Mouse (Mus musculus) ES-E14 (cell line): ENCODE results near the gene Zfp652. TPM values are rescaled to one million over a fixed set of nuclear protein-coding genes. Genes with fewer than 3 reads are reported as not detected.

Experiments
- DNase-seq: peaks from one replicate; pipeline ENCODE4 v3.0.0-alpha.2; 2013; ENCODE audit warnings: low read depth, low spot score
- H3K27ac ChIP-seq: 2 replicates; pipeline ENCODE4 v1.5.1; 2012; ENCODE audit warnings: low read depth, mild to moderate bottlenecking, low read length, moderate library complexity, mixed read lengths; ENCODE audit not compliant: poor library complexity, insufficient read depth, severe bottlenecking
- H3K36me3 ChIP-seq: 2 replicates; pipeline ENCODE4 v1.6.1; 2012; ENCODE audit warnings: mild to moderate bottlenecking, low read length, moderate library complexity, mixed read lengths; ENCODE audit not compliant: control insufficient read depth, poor library complexity, insufficient read depth, severe bottlenecking
- H3K4me1 ChIP-seq, 2 experiments: fragments of 150-350 bp in 1 of 2; sonication (generic) in 1 of 2; 2 replicates each; pipeline ENCODE4 v1.6.1; 2012; ENCODE audit warnings: low read length in 2 of 2, mild to moderate bottlenecking in 1 of 2, mixed read lengths in 1 of 2; ENCODE audit not compliant: control insufficient read depth in 2 of 2, insufficient read depth in 2 of 2, poor library complexity in 1 of 2
- H3K4me3 ChIP-seq, 2 experiments: fragments of 150-350 bp in 1 of 2; sonication (generic) in 1 of 2; 2 replicates each; pipeline ENCODE4 v1.5.1; 2012; ENCODE audit warnings: low read length in 2 of 2, low read depth in 1 of 2, mild to moderate bottlenecking in 1 of 2, mixed read lengths in 1 of 2; ENCODE audit not compliant: insufficient read depth in 1 of 2, poor library complexity in 1 of 2, severe bottlenecking in 1 of 2
- H3K9ac ChIP-seq: 2 replicates; pipeline ENCODE4 v1.6.1; 2012; ENCODE audit warnings: low read depth, mild to moderate bottlenecking, low read length, mixed read lengths; ENCODE audit not compliant: poor library complexity, insufficient read depth, severe bottlenecking
- H3K9me3 ChIP-seq: fragments of 150-350 bp; sonication (generic); 2 replicates; pipeline ENCODE4 v1.6.1; 2012; ENCODE audit warnings: low read depth, mild to moderate bottlenecking, low read length; ENCODE audit not compliant: control insufficient read depth, insufficient read depth
- CHD2 ChIP-seq: IDR thresholded peaks from 2 replicates; pipeline ENCODE4 v1.6.1; 2014; ENCODE audit warnings: mild to moderate bottlenecking, low read depth, low read length, inconsistent platforms
- HCFC1 ChIP-seq: IDR thresholded peaks from 2 replicates; pipeline ENCODE4 v1.6.1; 2012; ENCODE audit warnings: low read length, inconsistent platforms, borderline replicate concordance; ENCODE audit not compliant: insufficient read depth
- MAFK ChIP-seq: IDR thresholded peaks from 2 replicates; pipeline ENCODE4 v1.6.1; 2014; ENCODE audit warnings: mild to moderate bottlenecking, low read depth, low read length, inconsistent platforms; ENCODE audit not compliant: insufficient read depth
- ZC3H11A ChIP-seq: IDR thresholded peaks from 2 replicates; pipeline ENCODE4 v1.6.1; 2012; ENCODE audit warnings: low read depth, mild to moderate bottlenecking, inconsistent platforms, low read length, borderline replicate concordance
- ZNF384 ChIP-seq: IDR thresholded peaks from 2 replicates; pipeline ENCODE4 v1.6.1; 2012; ENCODE audit warnings: low read depth, low read length, inconsistent platforms
- in situ Hi-C, 2 experiments: fragments of 600-800 bp; cut with MboI; formaldehyde crosslinking; loops; one replicate each; pipeline ENCODE4 v1.15.1; 2025; ENCODE audit warnings: low sequenced_read_pairs in 2 of 2, inconsistent platforms in 1 of 2; ENCODE audit not compliant: unreplicated experiment in 2 of 2
- total RNA-seq: library from RNA; depleted of rRNA; stranded (reverse); fragments of 300-350 nt; gene quantifications from 2 replicates; pipeline ENCODE4 v1.2.3, GENCODE M21; 2012

Gene Zfp652
- total RNA-seq, 1 experiment: 26.9 TPM

DNA sequence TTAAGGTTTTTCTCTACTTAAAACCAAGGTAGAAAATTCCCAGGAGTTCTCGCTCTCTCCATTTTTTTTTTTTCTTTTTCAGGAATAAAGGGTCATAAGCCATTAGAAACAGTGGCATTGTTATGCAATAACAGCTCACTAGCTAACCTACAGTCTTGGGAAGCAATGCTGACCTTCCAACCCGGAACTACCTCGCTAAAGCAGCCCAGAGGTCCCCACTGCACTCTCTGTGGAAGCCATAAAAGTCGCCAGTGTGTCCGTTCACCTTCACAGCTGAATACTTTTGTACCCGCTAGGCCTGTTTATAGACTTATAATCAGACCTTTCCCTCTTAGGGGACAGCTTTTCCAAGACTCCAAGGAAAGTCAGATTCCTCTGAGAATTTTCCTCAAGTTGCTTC, 55.8 kb downstream of the Zfp652 start:
- DNase-seq: no peak
- peaks cover 22% of the 10 kb centered on the region for H3K36me3 ChIP-seq
- no peak overlapping the region for H3K27ac ChIP-seq
- no peaks in the 10 kb centered on the region for H3K9me3 ChIP-seq
- no peak for TF ChIP-seq HCFC1
- no peak for TF ChIP-seq ZC3H11A
- no peak for TF ChIP-seq CHD2
- TF ChIP-seq MAFK: no peak
- H3K4me1 ChIP-seq: peaks cover 6 to 16% of the 10 kb centered on the region in 2 experiments
- no peak overlapping the region for H3K9ac ChIP-seq
- in situ Hi-C loops: no loop called here
- H3K4me3 ChIP-seq: no peak overlapping the region

GRCm38 (mm10) chr11:95769208-95769607, 56.7 kb downstream of the Zfp652 start:
- H3K9me3 ChIP-seq: no peaks in the 10 kb centered on the region
- no peak overlapping the region for H3K9ac ChIP-seq
- peaks cover 12% of the 10 kb centered on the region for H3K36me3 ChIP-seq
- in situ Hi-C loops: no loop called here
- H3K4me1 ChIP-seq: peaks cover 6 to 16% of the 10 kb centered on the region in 2 experiments
- H3K4me3 ChIP-seq: no peak overlapping the region
- H3K27ac ChIP-seq: no peak overlapping the region
- DNase-seq: no peak
- TF ChIP-seq HCFC1: no peak
- TF ChIP-seq ZC3H11A: no peak
- no peak for TF ChIP-seq MAFK
- TF ChIP-seq ZNF384: no peak
- no peak for TF ChIP-seq CHD2

- no peaks in the 10 kb centered on the region for H3K9me3 ChIP-seq
- in situ Hi-C loops: no loop called here
- no peak for TF ChIP-seq MAFK
- no peak for TF ChIP-seq ZC3H11A
- no peak for TF ChIP-seq CHD2
- TF ChIP-seq HCFC1: no peak
- no peak for TF ChIP-seq ZNF384
- DNase-seq: peak; percentile 41
- peaks cover 7% of the 10 kb centered on the region; the same call in 1 of the 2 replicates for H3K36me3 ChIP-seq
- no peak overlapping the region for H3K9ac ChIP-seq
- H3K4me3 ChIP-seq: no peak overlapping the region
- H3K27ac ChIP-seq: no peak overlapping the region
- peaks cover 6 to 16% of the 10 kb centered on the region in 2 experiments for H3K4me1 ChIP-seq
Observed at GRCm38 (mm10) chr11:95770720-95771364, 58.4 kb downstream of the Zfp652 start.

DNA sequence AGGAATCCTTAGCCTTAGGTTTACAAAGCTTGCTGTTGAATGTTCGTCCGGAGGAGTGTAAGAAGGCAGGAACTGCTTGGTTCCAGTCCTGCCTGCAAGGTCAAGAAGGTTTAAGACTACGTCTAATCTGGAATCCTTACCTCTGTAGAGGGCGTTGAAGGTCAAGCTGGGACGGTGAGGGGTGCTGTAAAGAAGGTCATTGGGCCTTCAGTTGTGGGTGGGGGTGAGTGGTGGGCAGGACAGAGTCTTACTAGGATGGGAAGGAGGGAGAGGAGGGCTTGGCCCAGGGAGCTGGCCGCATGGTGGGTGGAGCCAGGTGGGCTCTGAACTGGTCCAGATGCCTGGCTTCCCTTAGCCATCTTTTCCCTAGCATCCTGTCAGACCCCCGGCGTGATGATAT, 59.2 kb downstream of the Zfp652 start:
- no peak overlapping the region for H3K4me3 ChIP-seq
- H3K9ac ChIP-seq: no peak overlapping the region
- in situ Hi-C loops: no loop called here
- no peaks in the 10 kb centered on the region for H3K9me3 ChIP-seq
- no peak for TF ChIP-seq HCFC1
- TF ChIP-seq ZC3H11A: no peak
- no peak overlapping the region for H3K27ac ChIP-seq
- no peak for DNase-seq
- peaks cover 6 to 16% of the 10 kb centered on the region in 2 experiments for H3K4me1 ChIP-seq
- peaks cover 8% of the 10 kb centered on the region; the same call in 1 of the 2 replicates for H3K36me3 ChIP-seq

DNA sequence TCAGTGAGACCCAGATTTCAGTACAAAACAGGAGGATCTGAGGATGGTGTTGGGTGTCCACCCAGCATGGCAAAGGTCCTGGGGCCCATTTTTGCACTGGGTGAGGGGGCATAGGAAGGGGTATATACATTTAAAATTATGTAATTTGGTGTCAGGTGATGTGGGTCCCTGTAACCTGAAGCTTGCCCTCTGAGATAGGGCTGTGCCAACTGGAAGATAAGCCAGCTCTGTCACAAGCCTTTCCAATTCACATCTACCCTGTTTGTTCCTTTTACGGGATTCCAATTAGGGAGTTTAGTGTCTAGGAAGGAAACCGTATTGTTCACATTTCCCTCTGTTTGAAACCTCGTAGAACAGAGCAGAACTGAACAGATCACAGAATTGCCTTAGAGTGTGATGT, 60.8 kb downstream of the Zfp652 start:
- H3K9ac ChIP-seq: no peak overlapping the region
- H3K36me3 ChIP-seq: peaks cover 8% of the 10 kb centered on the region; the same call in 1 of the 2 replicates
- H3K4me1 ChIP-seq: peaks cover 6 to 23% of the 10 kb centered on the region in 2 experiments
- H3K27ac ChIP-seq: no peak overlapping the region
- no peak overlapping the region for H3K4me3 ChIP-seq
- H3K9me3 ChIP-seq: no peaks in the 10 kb centered on the region
- TF ChIP-seq CHD2 (no peak), MAFK (no peak)
- no peak for DNase-seq
- in situ Hi-C loops: no loop called here
